Mouse (Mus musculus) heart, postnatal 25 days (tissue): Measurements from ENCODE around the gene Atxn7l2. TPM values are rescaled to one million over a fixed set of nuclear protein-coding genes. Genes with fewer than 3 reads are reported as not detected.
"Not testable (repeated sequence)": the region's sequence is repeated elsewhere in the genome, so short reads cannot be mapped to it uniquely, and the experiment has no call there.

Experiments
- DNase-seq: peaks from one replicate; pipeline ENCODE4 v3.0.0; 2022; ENCODE audit warnings: low spot score
- intact Hi-C: fragments of 180-260 bp; cut with DNase I; formaldehyde crosslinking; loops from one replicate; pipeline ENCODE4 v1.15.1; 2025
- total RNA-seq, 2 experiments: library from RNA; stranded (reverse); gene quantifications; 2 replicates each; pipeline ENCODE4 v1.2.3; 2021

Atxn7l2 gene
- 1 to 10 TPM; 2.4 to 3.3 TPM for total RNA-seq

- intact Hi-C loops = loop anchor here (5.0 kb wide), 2 partner anchors 47 to 177 kb away; partner anchors contain the start of gene Psma5
- no peak for DNase-seq
These were observed at the start of gene Atxn7l2 for GRCm38 (mm10) chr3:108210771-108211139. TSS of gene Atxn7l2 (minus strand) at chr3:108210934.

- intact Hi-C loops = loop anchor here (5.0 kb wide), 2 partner anchors 47 to 92 kb away; partner anchors contain the start of gene Atxn7l2
- no peak for DNase-seq
These were observed 48.6 kb upstream of the Atxn7l2 start for GRCm38 (mm10) chr3:108259319-108259718.

GRCm38 (mm10) chr3:108257831-108258500 is 47.2 kb upstream of the Atxn7l2 start:
- intact Hi-C loops = loop anchor here (5.0 kb wide), 2 partner anchors 46 to 91 kb away; partner anchors contain the start of gene Atxn7l2
- no peak for DNase-seq

- intact Hi-C loops = loop anchor here (5.0 kb wide), 2 partner anchors 45 to 90 kb away; partner anchors contain the start of gene Atxn7l2
- DNase-seq = peak; percentile 89
These were observed 46.2 kb upstream of the Atxn7l2 start, which contains the start of gene Psma5 for GRCm38 (mm10) chr3:108256719-108257637. TSS of gene Psma5 (plus strand) at chr3:108256926.

GRCm38 (mm10) chr3:108246857-108247256 is 36.1 kb upstream of the Atxn7l2 start:
- DNase-seq = no peak
- intact Hi-C loops = no loop called here

GRCm38 (mm10) chr3:108241243-108241839 is 30.6 kb upstream of the Atxn7l2 start:
- intact Hi-C loops = no loop called here
- no peak for DNase-seq

GRCm38 (mm10) chr3:108237474-108238102 is 26.9 kb upstream of the Atxn7l2 start:
- DNase-seq, intact Hi-C loops: not testable (repeated sequence)

- intact Hi-C loops = no loop called here
- DNase-seq = no peak
These were observed 20.9 kb upstream of the Atxn7l2 start for GRCm38 (mm10) chr3:108231646-108232045.

- intact Hi-C loops = no loop called here
- no peak for DNase-seq
These were observed 16.8 kb upstream of the Atxn7l2 start for GRCm38 (mm10) chr3:108227521-108227920.

- no peak for DNase-seq
- intact Hi-C loops = no loop called here
These were observed 16.0 kb upstream of the Atxn7l2 start, which contains the start of gene Sypl2 for GRCm38 (mm10) chr3:108226558-108227350. TSS of gene Sypl2 (minus strand) at chr3:108226648.

- intact Hi-C loops = no loop called here
- DNase-seq = no peak
These were observed 15.2 kb upstream of the Atxn7l2 start for GRCm38 (mm10) chr3:108225711-108226557.

- DNase-seq = no peak
These were observed 9.9 kb upstream of the Atxn7l2 start for GRCm38 (mm10) chr3:108220661-108221060.

GRCm38 (mm10) chr3:108214734-108215133 is 4.0 kb upstream of the Atxn7l2 start:
- no peak for DNase-seq

More at GRCm38 (mm10) chr3:108220661-108221060, 9.9 kb upstream of the Atxn7l2 start:
- intact Hi-C loops = no loop called here

GRCm38 (mm10) chr3:108212406-108212805 is 1.7 kb upstream of the Atxn7l2 start:
- intact Hi-C loops = loop anchor here (5.0 kb wide), 2 partner anchors 45 to 175 kb away; partner anchors contain the start of gene Psma5
- no peak for DNase-seq

More at GRCm38 (mm10) chr3:108214734-108215133, 4.0 kb upstream of the Atxn7l2 start:
- intact Hi-C loops = loop anchor here (5.0 kb wide), 2 partner anchors 43 to 173 kb away; partner anchors contain the start of gene Psma5

- DNase-seq = no peak
- intact Hi-C loops = loop anchor here (5.0 kb wide), 2 partner anchors 45 to 175 kb away; partner anchors contain the start of gene Psma5
These were observed 1.1 kb upstream of the Atxn7l2 start for GRCm38 (mm10) chr3:108211845-108212244.

GRCm38 (mm10) chr3:108209946-108210770 is 576 bp downstream of the Atxn7l2 start:
- peak; percentile 87 for DNase-seq
- intact Hi-C loops = loop anchor here (1.0 to 10.0 kb wide), 4 partner anchors 24 to 355 kb away; partner anchors contain the start of genes Amigo1, Psma5 and Tmem167b
